Mouse (Mus musculus) hindbrain, embryonic 16.5 days (tissue): Measurements from ENCODE around the gene Tnfsf10. TPM values are rescaled to one million over a fixed set of nuclear protein-coding genes. Genes with fewer than 3 reads are reported as not detected.
A peak's percentile ranks its signal among the peaks of the same experiment; 100 is the strongest.

Experiments
- ATAC-seq: fragments of 200-750 bp; cut with Nextera tagmentation; 2 replicates; pipeline ENCODE4 v1.8.0; 2017; ENCODE audit warnings: moderate TSS enrichment, moderate library complexity
- H3K27ac ChIP-seq: fragments of 300-500 bp; sonication (generic); 2 replicates; pipeline ENCODE4 v1.5.1; 2014; ENCODE audit warnings: low read depth, mild to moderate bottlenecking, control low read depth, low read length, moderate library complexity
- H3K27me3 ChIP-seq: fragments of 300-500 bp; sonication (generic); replicated peaks from 2 replicates; pipeline ENCODE4 v1.6.1; 2014; ENCODE audit warnings: low read length; ENCODE audit not compliant: control insufficient read depth, insufficient read depth
- H3K36me3 ChIP-seq: fragments of 300-500 bp; sonication (generic); 2 replicates; pipeline ENCODE4 v1.6.1; 2014; ENCODE audit warnings: mild to moderate bottlenecking, low read length, moderate library complexity, mixed read lengths; ENCODE audit not compliant: control insufficient read depth, insufficient read depth
- H3K4me1 ChIP-seq: fragments of 300-500 bp; sonication (generic); 2 replicates; pipeline ENCODE4 v1.6.1; 2014; ENCODE audit warnings: low read depth, low read length; ENCODE audit not compliant: control insufficient read depth, insufficient read depth
- H3K4me2 ChIP-seq: fragments of 300-500 bp; sonication (generic); 2 replicates; pipeline ENCODE4 v1.6.1; 2014; ENCODE audit warnings: mild to moderate bottlenecking, low read length, control low read depth, moderate library complexity
- H3K4me3 ChIP-seq: fragments of 300-500 bp; sonication (generic); 2 replicates; pipeline ENCODE4 v1.5.1; 2014; ENCODE audit warnings: mild to moderate bottlenecking, low read length, control low read depth, moderate library complexity
- H3K9ac ChIP-seq: fragments of 300-500 bp; sonication (generic); 2 replicates; pipeline ENCODE4 v1.6.1; 2014; ENCODE audit warnings: low read depth, mild to moderate bottlenecking, control low read depth, low read length, moderate library complexity
- H3K9me3 ChIP-seq: fragments of 300-500 bp; sonication (generic); 2 replicates; pipeline ENCODE4 v1.6.1; 2014; ENCODE audit warnings: mild to moderate bottlenecking, low read length, moderate library complexity; ENCODE audit not compliant: control insufficient read depth
- WGBS: fragments of 180-500 bp; shearing (Covaris S2); extraction: QIAGEN DNeasy Blood & Tissue Kit; methylation state at CpG from one replicate; pipeline ENCODE4 v1.1.7; 2014; 5-methylcytosine and 5-hydroxymethylcytosine counted together
- polyA plus RNA-seq: library from polyadenylated mRNA; unstranded; fragments of >200 nt; fragmentation: Nextera tagmentation; extraction: Ambion mirVana; gene quantifications from 2 replicates; pipeline ENCODE4 v1.2.1, GENCODE M21; 2015

Tnfsf10 gene
- polyA plus RNA-seq, 1 experiment from 2014 or later: 0.15 TPM

DNA sequence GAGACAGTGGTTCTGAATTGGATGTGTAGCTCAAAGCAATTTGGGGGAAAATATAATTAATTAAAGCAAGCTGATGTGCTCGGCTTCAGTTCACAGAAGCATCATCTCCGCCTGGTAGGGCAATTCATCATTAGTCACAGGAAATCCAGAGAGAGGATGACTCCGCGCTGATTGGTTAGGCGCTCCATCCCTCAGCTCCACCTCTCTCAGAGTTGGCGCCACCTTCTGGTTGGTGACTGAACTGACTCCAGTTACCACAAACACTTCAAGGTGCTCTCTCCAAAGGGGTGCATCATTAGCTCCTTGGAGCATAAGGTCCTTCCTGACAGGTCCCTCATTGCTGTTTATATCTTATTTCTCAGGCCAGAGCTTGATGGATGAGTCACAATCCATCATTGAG is 28.7 kb downstream of the Tnfsf10 start:
- no peaks in the 10 kb centered on the region for H3K4me1 ChIP-seq
- WGBS: 53% methylated on average over 6 of the region's 6 CpGs
- no peaks in the 10 kb centered on the region for H3K36me3 ChIP-seq
- H3K9ac ChIP-seq: no peak overlapping the region
- ATAC-seq: no peak
- H3K9me3 ChIP-seq: no peaks in the 10 kb centered on the region
- no peak overlapping the region for H3K4me3 ChIP-seq
- no peak overlapping the region for H3K4me2 ChIP-seq
- H3K27ac ChIP-seq: no peak overlapping the region
- no peaks in the 10 kb centered on the region for H3K27me3 ChIP-seq

DNA sequence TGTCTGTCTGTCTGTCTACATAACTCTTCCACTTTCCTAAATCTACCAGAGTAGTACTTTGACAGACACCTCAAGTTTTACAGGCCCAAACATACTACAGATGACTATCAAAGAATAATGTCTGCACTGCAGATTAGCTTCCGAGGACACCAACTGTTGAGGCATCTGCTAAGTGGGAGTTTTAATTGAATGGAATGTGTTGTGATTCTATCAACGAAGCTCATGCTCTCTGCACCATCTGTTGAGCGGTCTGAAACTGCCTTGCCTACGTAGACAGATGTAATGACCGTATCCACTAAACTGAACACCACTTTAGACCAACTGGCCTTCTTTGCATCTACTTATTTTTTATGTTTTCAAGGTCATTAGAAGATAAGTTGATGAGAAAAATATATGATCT is 31.6 kb downstream of the Tnfsf10 start:
- H3K9ac ChIP-seq: no peak overlapping the region
- peak; percentile 55 for ATAC-seq
- H3K27me3 ChIP-seq: no peaks in the 10 kb centered on the region
- WGBS: 56% methylated on average over 5 of the region's 5 CpGs
- H3K27ac ChIP-seq: no peak overlapping the region
- H3K4me2 ChIP-seq: no peak overlapping the region
- no peaks in the 10 kb centered on the region for H3K4me1 ChIP-seq
- no peak overlapping the region for H3K4me3 ChIP-seq
- H3K36me3 ChIP-seq: no peaks in the 10 kb centered on the region
- H3K9me3 ChIP-seq: no peaks in the 10 kb centered on the region

DNA sequence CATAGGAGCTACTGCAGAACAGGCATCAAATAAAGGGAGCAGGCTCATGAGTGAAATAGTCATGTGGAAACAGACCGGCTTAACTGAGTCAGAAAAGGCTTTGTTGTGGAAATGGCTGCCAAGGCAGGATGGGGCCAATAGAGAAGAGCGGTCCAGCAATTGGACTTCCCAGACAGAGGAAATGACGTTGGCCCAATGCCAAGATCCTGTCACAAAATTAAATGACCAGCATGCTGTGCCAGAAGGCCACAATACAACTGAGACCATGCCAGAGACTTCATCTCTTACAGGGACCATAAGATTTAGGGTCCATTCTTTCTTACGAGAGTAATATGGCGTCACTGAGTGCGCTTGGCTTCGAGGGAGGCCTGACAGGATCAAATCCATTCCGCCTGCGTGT is 34.3 kb downstream of the Tnfsf10 start:
- no peak overlapping the region for H3K27ac ChIP-seq
- ATAC-seq: peak; percentile 90
- no peaks in the 10 kb centered on the region for H3K9me3 ChIP-seq
- H3K36me3 ChIP-seq: no peaks in the 10 kb centered on the region
- H3K4me1 ChIP-seq: no peaks in the 10 kb centered on the region
- no peak overlapping the region for H3K4me2 ChIP-seq
- H3K27me3 ChIP-seq: no peaks in the 10 kb centered on the region
- H3K4me3 ChIP-seq: no peak overlapping the region
- no peak overlapping the region for H3K9ac ChIP-seq
- WGBS: 42% methylated on average over 9 of the region's 9 CpGs

DNA sequence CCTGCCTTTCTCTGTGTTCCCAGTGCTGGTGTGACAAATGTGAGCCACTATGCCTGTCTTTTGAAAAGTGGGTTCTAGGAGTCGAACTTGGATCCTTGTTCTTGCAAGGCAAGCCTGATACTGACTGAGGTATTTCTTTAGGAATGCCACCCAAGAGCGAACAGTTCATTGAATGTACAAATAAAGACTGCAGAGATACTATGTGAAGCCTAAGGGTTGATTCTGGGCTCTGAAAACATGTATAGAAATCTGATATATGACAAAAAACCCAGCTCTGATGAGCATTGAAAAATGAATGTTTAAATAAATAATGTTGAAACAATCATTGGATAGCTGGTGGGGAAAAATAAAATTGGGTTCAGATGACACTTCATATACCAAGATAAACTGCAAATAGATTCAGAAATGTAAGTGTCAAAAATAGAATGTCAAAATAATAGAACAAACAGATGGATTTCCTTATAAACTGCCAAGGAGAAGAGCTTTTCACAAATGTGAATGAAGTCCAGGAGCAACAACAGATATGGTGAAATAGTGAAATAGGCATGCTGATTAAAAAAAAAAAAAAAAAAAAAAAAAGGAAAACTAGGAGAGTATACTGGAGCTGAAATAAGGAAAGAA is 42.4 kb downstream of the Tnfsf10 start:
- Histone ChIP-seq H3K4me3 (no peak overlapping the region), H3K27ac (no peak overlapping the region), H3K4me2 (no peak overlapping the region), H3K9ac (no peak overlapping the region), H3K4me1 (no peaks in the 10 kb centered on the region), H3K27me3 (no peaks in the 10 kb centered on the region), H3K9me3 (no peaks in the 10 kb centered on the region), H3K36me3 (no peaks in the 10 kb centered on the region)
- ATAC-seq: no peak
- 86% methylated on average over 2 of the region's 2 CpGs for WGBS

DNA sequence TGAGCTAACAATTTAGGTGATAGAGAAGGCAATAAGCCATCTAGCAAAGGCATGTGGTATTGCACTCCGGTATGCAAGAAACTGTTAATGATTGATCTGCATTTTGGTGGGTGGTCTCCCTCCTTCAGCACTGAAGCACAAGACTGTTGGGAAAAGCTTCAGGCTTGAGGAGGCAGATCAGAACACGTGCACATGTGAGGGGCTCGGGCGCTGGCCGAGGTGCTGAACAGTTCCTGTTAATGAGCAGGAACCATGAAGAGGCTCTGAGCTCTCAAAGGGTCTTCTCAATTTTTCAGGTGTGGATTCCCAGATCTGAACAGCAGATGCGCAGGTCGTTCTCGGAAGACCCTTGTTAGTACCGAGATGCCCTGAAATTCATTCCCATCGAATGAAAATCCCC is 53.3 kb downstream of the Tnfsf10 start:
- ATAC-seq: no peak
- no peak overlapping the region for H3K9ac ChIP-seq
- H3K4me1 ChIP-seq: peaks cover 15% of the 10 kb centered on the region
- peak overlapping the region; percentile 91 for H3K4me2 ChIP-seq
- no peaks in the 10 kb centered on the region for H3K36me3 ChIP-seq
- no peak overlapping the region for H3K27ac ChIP-seq
- WGBS: 2% methylated on average over 10 of the region's 10 CpGs
- no peak overlapping the region for H3K4me3 ChIP-seq
- H3K27me3 ChIP-seq: peaks cover 19% of the 10 kb centered on the region
- H3K9me3 ChIP-seq: no peaks in the 10 kb centered on the region

DNA sequence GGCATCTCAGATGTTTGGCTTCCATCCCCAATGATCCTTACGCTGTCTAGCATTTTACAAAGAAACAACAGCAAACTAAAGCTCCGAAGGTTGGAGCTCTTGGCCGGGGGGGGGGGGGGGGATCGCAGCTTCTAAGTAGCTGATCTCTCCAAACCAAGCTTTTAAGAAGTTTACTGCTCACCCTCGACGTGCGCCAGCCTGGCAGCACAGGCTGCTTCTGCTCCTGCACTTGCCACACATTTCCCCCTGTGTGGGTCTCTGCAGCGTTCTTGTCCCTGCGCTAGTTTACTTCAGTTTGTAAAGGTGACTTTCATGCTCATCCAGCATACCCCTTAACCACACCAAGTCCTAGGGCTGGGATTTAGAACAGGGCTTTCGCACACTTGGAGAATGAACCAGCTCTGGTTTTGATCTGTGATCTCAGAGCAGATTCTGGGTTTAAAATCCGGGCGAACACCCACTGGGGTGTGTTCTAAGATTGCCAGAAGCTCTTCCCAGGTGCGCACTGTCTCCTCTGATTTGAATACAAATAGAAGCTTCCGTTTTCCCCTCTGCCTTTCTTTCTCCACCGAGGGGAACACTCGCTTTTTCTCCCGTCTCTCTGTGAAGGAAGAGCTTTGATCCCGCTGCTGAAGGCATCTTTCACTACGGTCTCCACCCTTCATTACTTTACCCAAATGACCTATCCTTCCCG is 53.9 kb downstream of the Tnfsf10 start:
- H3K9ac ChIP-seq: peak overlapping the region; percentile 57
- H3K36me3 ChIP-seq: no peaks in the 10 kb centered on the region
- peak overlapping the region; percentile 91 for H3K4me2 ChIP-seq
- peaks cover 19% of the 10 kb centered on the region for H3K27me3 ChIP-seq
- H3K4me3 ChIP-seq: peak overlapping the region; percentile 55
- WGBS: 4% methylated on average over 20 of the region's 20 CpGs
- H3K9me3 ChIP-seq: no peaks in the 10 kb centered on the region
- no peak overlapping the region for H3K27ac ChIP-seq
- ATAC-seq: no peak
- peaks cover 15% of the 10 kb centered on the region for H3K4me1 ChIP-seq

DNA sequence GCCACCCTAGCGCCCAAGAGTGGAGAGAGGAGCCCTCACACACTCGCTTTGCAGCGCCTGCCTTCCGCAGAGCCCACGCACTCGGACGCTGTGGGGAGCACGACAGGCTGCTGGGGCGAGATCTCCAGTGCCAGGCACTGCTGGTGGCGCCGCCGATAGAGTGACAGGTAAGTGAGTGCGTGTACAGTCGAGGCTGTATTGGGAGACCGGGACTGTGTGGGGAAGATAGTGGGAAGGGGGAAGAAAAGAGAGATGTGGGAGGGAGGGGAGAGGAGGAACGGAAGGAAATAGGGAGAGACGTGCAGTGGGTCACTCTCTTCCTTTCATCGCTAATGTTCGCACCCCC is 54.4 kb downstream of the Tnfsf10 start, which contains the start of gene Ghsr:
Gene Ghsr, plus strand, starts transcription at position 76 of the 346 bp plus-strand sequence.
- peak within 1 kb of the TSS; percentile 57 for H3K9ac ChIP-seq
- H3K4me3 ChIP-seq: peak within 1 kb of the TSS; percentile 55
- H3K36me3 ChIP-seq: no peaks in the 10 kb centered on the region
- H3K27ac ChIP-seq: no peak within 1 kb of the TSS
- peak within 1 kb of the TSS; percentile 91 for H3K4me2 ChIP-seq
- H3K27me3 ChIP-seq: peaks cover 19% of the 10 kb centered on the region
- no peaks in the 10 kb centered on the region for H3K9me3 ChIP-seq
- H3K4me1 ChIP-seq: peaks cover 15% of the 10 kb centered on the region
- ATAC-seq: peak; percentile 59
- WGBS: 1% methylated on average over 19 of the region's 19 CpGs

DNA sequence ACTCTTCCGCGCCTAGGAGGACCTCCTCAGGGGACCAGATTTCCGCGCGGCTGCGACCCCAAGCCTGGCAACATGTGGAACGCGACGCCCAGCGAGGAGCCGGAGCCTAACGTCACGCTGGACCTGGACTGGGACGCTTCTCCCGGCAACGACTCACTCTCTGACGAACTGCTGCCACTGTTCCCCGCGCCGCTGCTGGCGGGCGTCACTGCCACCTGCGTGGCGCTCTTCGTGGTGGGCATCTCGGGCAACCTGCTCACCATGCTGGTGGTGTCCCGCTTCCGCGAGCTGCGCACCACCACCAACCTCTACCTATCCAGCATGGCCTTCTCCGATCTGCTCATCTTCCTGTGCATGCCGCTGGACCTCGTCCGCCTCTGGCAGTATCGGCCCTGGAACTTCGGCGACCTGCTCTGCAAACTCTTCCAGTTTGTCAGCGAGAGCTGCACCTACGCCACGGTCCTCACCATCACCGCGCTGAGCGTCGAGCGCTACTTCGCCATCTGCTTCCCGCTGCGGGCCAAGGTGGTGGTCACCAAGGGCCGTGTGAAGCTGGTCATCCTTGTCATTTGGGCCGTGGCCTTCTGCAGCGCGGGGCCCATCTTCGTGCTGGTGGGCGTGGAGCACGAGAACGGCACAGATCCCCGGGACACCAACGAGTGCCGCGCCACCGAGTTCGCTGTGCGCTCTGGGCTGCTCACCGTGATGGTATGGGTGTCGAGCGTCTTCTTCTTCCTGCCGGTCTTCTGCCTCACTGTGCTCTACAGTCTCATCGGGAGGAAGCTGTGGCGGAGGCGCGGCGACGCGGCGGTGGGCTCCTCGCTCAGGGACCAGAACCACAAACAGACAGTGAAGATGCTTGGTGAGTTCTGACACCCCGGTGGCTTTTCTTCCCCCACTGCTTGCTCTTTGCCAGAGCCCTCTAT is 55.2 kb downstream of the Tnfsf10 start:
- peak overlapping the region; percentile 57 for H3K9ac ChIP-seq
- H3K27ac ChIP-seq: no peak overlapping the region
- peak overlapping the region; percentile 55 for H3K4me3 ChIP-seq
- peaks cover 19% of the 10 kb centered on the region for H3K27me3 ChIP-seq
- H3K4me2 ChIP-seq: peak overlapping the region; percentile 91
- peak; percentile 59 for ATAC-seq
- under 1% methylated on average over 77 of the region's 77 CpGs for WGBS
- no peaks in the 10 kb centered on the region for H3K36me3 ChIP-seq
- H3K4me1 ChIP-seq: peaks cover 15% of the 10 kb centered on the region
- H3K9me3 ChIP-seq: no peaks in the 10 kb centered on the region

DNA sequence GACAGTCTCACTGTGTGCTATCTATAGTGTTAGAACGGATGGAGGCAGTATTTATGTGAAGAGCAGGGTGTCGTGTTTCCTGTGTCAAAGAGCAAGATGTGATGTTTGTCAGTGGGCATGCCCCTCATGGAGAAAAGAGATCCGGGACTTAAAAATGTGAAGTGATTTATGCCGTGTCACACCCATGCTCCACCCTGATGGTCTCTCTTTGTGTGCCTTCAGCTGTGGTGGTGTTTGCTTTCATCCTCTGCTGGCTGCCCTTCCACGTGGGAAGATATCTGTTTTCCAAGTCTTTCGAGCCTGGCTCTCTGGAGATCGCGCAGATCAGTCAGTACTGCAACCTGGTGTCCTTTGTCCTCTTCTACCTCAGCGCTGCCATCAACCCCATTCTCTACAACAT is 57.6 kb downstream of the Tnfsf10 start:
- peaks cover 19% of the 10 kb centered on the region for H3K27me3 ChIP-seq
- H3K4me1 ChIP-seq: peaks cover 15% of the 10 kb centered on the region
- no peak for ATAC-seq
- no peak overlapping the region for H3K9ac ChIP-seq
- no peak overlapping the region for H3K4me3 ChIP-seq
- H3K9me3 ChIP-seq: no peaks in the 10 kb centered on the region
- WGBS: 58% methylated on average over 9 of the region's 9 CpGs
- no peaks in the 10 kb centered on the region for H3K36me3 ChIP-seq
- H3K27ac ChIP-seq: no peak overlapping the region
- no peak overlapping the region for H3K4me2 ChIP-seq
